Mouse (Mus musculus) intestine, embryonic 14.5 days (tissue): ENCODE data around the gene Cpt1b. TPM values are rescaled to one million over a fixed set of nuclear protein-coding genes. Genes with fewer than 3 reads are reported as not detected.

Experiments used
- ATAC-seq: fragments of 200-750 bp; cut with Nextera tagmentation; replicated peaks from 2 replicates; pipeline ENCODE4 v1.8.0; 2017; ENCODE audit warnings: low read depth, moderate number of reproducible peaks, moderate TSS enrichment, moderate library complexity; ENCODE audit not compliant: low FRiP score, low TSS enrichment
- DNase-seq: peaks from one replicate; pipeline ENCODE4 v3.0.0-alpha.2; 2018; ENCODE audit warnings: low spot score
- H3K27ac ChIP-seq: fragments of 300-500 bp; sonication (generic); 2 replicates; pipeline ENCODE4 v1.5.1; 2014; ENCODE audit warnings: low read depth, mild to moderate bottlenecking, control low read depth
- H3K27me3 ChIP-seq: fragments of 300-500 bp; sonication (generic); replicated peaks from 2 replicates; pipeline ENCODE4 v1.6.1; 2014; ENCODE audit warnings: low read length, control low read depth; ENCODE audit not compliant: control insufficient read depth, insufficient read depth
- H3K36me3 ChIP-seq: fragments of 300-500 bp; sonication (generic); 2 replicates; pipeline ENCODE4 v1.6.1; 2014; ENCODE audit warnings: low read length, control low read depth; ENCODE audit not compliant: control insufficient read depth, insufficient read depth
- H3K4me1 ChIP-seq: fragments of 300-500 bp; sonication (generic); replicated peaks from 2 replicates; pipeline ENCODE4 v1.6.1; 2014; ENCODE audit warnings: low read length, control low read depth, mixed read lengths; ENCODE audit not compliant: control insufficient read depth, insufficient read depth
- H3K4me2 ChIP-seq: fragments of 300-500 bp; sonication (generic); 2 replicates; pipeline ENCODE4 v1.6.1; 2014; ENCODE audit warnings: low read length
- H3K4me3 ChIP-seq: fragments of 300-500 bp; sonication (generic); 2 replicates; pipeline ENCODE4 v1.5.1; 2014; ENCODE audit warnings: low read depth, low read length, control low read depth, mixed read lengths
- H3K9ac ChIP-seq: fragments of 300-500 bp; sonication (generic); 2 replicates; pipeline ENCODE4 v1.6.1; 2014; ENCODE audit warnings: mild to moderate bottlenecking, low read length
- H3K9me3 ChIP-seq: fragments of 300-500 bp; sonication (generic); 2 replicates; pipeline ENCODE4 v1.6.1; 2016; ENCODE audit warnings: low read length, control low read depth; ENCODE audit not compliant: control insufficient read depth
- WGBS: fragments of 180-500 bp; shearing (Covaris S2); extraction: QIAGEN DNeasy Blood & Tissue Kit; methylation state at CpG from one replicate; pipeline ENCODE4 v1.1.7; 2014; 5-methylcytosine and 5-hydroxymethylcytosine counted together
- polyA plus RNA-seq: library from polyadenylated mRNA; unstranded; fragments of >200 nt; fragmentation: Nextera tagmentation; extraction: Ambion mirVana; gene quantifications from 2 replicates; pipeline ENCODE4 v1.2.1, GENCODE M21; 2014

Gene Cpt1b
- polyA plus RNA-seq, 1 experiment from 2014 or later: 0.76 TPM

DNA sequence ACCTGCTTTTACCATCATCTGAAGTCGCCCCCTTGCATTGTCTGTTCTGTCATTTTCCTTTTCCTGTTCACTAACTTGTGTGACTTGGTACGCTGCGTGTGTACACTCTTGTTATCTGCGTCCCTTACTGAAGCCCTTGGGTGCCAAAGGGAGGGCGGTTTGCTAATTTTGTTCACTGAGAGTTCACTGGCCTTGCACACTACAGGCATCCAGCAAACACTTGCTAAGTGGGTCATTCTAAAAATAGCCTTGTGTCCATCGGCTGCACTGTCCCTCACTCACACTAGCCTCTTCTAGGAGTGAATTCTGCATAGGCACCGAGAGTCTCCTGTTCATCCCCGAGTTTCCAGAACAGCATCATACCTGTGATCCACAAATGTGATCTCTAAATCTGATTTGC is 10.4 kb downstream of the Cpt1b start:
- no peak for DNase-seq
- H3K9me3 ChIP-seq: no peaks in the 10 kb centered on the region
- H3K4me3 ChIP-seq: no peak overlapping the region
- H3K36me3 ChIP-seq: peaks cover 14% of the 10 kb centered on the region; the same call in 1 of the 2 replicates
- no peaks in the 10 kb centered on the region for H3K4me1 ChIP-seq
- no peak overlapping the region for H3K4me2 ChIP-seq
- no peak for ATAC-seq
- H3K27ac ChIP-seq: no peak overlapping the region
- WGBS: 87% methylated on average over 8 of the region's 8 CpGs
- no peaks in the 10 kb centered on the region for H3K27me3 ChIP-seq
- no peak overlapping the region for H3K9ac ChIP-seq

DNA sequence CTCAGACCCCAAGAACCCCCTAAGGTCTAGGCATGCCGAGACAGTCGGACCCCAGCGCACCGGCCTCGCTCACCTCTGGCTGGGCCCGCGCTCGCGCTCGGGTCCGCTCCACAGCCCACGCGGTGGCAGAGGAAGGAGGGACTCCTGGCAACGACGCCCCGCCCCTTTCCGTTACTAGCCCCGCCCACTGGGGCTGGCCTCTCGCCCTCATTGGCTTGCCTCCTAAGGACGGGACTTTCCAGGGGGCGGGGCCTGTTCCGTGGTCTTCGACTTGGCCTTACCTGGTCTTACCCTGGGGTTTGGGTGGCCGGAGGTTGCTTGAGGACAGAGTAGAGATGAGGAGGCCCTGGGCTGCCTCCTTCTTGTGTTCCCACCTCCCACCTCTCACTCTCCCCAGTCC is 15.5 kb downstream of the Cpt1b start, which contains the start of gene Syce3:
Gene Syce3 (minus strand): TSS at position 386 of the 400 bp plus-strand sequence.
- Histone ChIP-seq H3K4me3 (no peak within 1 kb of the TSS), H3K9ac (no peak within 1 kb of the TSS), H3K36me3 (no peaks in the 10 kb centered on the region), H3K4me2 (no peak within 1 kb of the TSS), H3K27ac (no peak within 1 kb of the TSS), H3K4me1 (no peaks in the 10 kb centered on the region), H3K9me3 (peaks cover 4% of the 10 kb centered on the region; the same call in 1 of the 2 replicates), H3K27me3 (no peaks in the 10 kb centered on the region)
- ATAC-seq (0 out of 2 replicates have a peak, but pooled peaks have one; percentile 32), DNase-seq (no peak)
- WGBS: 78% methylated on average over 20 of the region's 24 CpGs

DNA sequence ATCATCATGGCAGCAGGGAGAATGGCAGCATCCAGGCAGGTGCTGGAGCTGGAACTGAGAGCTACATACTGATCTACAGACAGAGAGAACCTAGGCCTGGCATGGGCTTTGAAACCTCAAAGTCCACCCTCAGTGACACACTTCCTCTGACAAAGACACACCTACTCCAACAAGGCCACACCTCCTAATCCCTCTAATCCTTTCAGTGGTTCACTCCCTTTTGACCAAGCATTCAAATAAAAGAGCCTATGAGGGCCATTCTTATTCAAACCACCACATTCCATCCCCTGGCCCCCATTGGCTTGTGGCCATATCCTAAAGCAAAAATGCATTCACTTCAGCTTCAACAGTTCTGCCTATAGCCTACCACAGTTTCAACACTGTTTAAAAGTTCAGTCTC is 19.0 kb downstream of the Cpt1b start:
- H3K27me3 ChIP-seq: no peaks in the 10 kb centered on the region
- H3K9ac ChIP-seq: no peak overlapping the region
- no peak overlapping the region for H3K27ac ChIP-seq
- no peaks in the 10 kb centered on the region for H3K36me3 ChIP-seq
- H3K4me3 ChIP-seq: no peak overlapping the region
- H3K9me3 ChIP-seq: peaks cover 4% of the 10 kb centered on the region; the same call in 1 of the 2 replicates
- no peak for DNase-seq
- H3K4me2 ChIP-seq: no peak overlapping the region
- ATAC-seq: no peak
- H3K4me1 ChIP-seq: no peaks in the 10 kb centered on the region

DNA sequence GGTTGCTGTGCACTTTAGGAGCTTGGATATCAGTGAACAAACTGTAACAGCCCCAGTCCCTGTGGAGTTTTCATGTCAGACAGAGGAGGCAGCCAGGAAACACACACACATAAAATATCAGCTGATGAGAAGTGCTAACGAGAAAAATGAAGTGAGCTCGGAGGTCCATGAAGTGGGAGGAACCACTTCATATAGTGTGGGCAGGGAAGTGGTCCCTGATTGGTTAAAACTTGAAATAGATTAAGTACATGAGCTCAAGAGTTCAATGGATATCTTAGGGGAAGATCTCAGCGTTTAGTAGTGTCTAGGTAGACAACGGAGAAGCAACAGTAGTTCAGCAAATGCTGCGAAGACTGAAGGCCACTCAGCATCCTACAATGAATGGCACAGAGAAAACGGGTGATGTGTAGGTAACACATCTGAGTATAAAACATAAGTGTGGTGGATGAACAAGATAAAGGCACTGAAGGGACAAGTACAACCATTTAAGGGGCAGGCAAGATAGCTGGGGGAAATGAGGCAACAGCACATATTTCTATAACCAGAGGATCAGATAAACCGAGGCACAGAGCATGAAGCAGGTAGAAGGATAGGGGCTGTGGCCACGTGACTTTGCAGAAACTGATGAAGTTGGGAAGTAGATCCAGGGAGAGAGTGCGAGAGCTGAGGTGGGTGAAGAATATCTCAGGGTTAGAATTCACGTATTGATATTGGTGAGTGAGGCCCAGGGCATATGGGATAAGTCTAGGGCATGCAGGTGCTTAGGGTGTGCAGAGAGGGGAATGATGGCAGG is 20.6 kb downstream of the Cpt1b start:
- Histone ChIP-seq H3K4me2 (no peak overlapping the region), H3K4me1 (no peaks in the 10 kb centered on the region), H3K36me3 (no peaks in the 10 kb centered on the region), H3K9me3 (peaks cover 4% of the 10 kb centered on the region; the same call in 1 of the 2 replicates), H3K9ac (no peak overlapping the region), H3K27ac (no peak overlapping the region), H3K4me3 (no peak overlapping the region), H3K27me3 (no peaks in the 10 kb centered on the region)
- ATAC-seq (no peak), DNase-seq (no peak)
- WGBS: 82% methylated on average over 10 of the region's 10 CpGs

DNA sequence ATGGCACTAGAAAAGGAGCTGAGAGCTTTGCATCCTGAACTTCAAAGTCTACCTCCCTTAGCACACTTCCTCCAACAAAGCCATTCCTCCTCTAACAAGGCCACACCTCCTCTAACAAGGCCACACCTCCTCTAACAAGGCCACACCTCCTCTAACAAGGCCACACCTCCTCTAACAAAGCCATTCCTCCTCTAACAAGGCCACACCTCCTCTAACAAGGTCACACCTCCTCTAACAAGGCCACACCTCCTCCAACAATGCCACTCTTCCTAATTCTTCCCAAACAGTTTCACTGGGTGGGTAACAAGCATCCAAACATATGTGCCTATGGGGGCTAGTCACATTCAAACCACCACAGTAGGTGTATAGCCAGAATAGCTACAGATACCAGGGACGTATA is 23.2 kb downstream of the Cpt1b start:
- Histone ChIP-seq H3K27me3 (no peaks in the 10 kb centered on the region), H3K27ac (no peak overlapping the region), H3K4me3 (no peak overlapping the region), H3K4me1 (no peaks in the 10 kb centered on the region), H3K9me3 (peaks cover 4% of the 10 kb centered on the region; the same call in 1 of the 2 replicates), H3K9ac (no peak overlapping the region), H3K4me2 (no peak overlapping the region), H3K36me3 (no peaks in the 10 kb centered on the region)
- DNase-seq (no peak), ATAC-seq (no peak)
- 88% methylated on average over 1 of the region's 1 CpGs for WGBS

DNA sequence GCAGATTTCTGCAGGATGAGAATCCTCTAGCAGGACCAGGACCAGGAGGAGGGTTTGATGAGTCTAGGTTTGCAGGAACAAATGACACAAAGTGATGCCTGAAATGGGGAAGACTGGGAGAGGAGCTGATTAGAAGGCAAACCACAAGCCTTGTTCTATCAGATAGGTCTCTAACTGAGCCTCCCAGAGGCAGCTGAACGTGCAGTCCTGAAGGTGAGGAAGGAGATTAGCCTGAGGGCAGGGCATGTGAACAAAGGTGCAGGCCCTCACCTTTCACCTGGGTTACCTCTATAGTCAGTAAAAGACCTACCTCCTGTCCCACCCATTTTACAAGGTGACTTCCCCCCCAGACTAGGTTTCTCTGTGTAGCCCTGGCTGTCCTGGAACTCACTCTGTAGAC is 25.9 kb downstream of the Cpt1b start:
- H3K27me3 ChIP-seq: no peaks in the 10 kb centered on the region
- no peak for ATAC-seq
- H3K9me3 ChIP-seq: no peaks in the 10 kb centered on the region
- 59% methylated on average over 1 of the region's 1 CpGs for WGBS
- DNase-seq: no peak
- no peak overlapping the region for H3K4me3 ChIP-seq
- no peaks in the 10 kb centered on the region for H3K36me3 ChIP-seq
- H3K27ac ChIP-seq: no peak overlapping the region
- no peaks in the 10 kb centered on the region for H3K4me1 ChIP-seq
- no peak overlapping the region for H3K9ac ChIP-seq
- no peak overlapping the region for H3K4me2 ChIP-seq

DNA sequence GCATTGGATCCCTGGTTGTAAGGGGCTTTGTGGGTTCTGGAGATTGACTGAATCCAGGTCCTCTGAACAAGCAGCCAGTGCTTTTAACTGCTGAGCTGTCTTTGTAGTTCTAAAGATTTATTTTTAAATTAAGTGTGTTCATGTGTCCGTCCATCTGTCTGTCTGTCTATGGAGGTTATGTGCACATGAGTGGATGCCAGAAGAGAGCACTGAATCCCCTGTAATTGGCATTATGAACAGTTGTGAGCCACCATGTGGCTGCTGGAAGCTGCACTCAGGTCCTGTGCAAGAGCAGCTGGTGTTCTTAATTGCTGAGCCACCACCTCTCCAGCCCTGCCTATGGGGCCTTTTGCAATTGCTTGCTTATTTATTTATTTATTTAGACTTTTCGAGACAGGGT is 27.5 kb downstream of the Cpt1b start:
- H3K4me1 ChIP-seq: no peaks in the 10 kb centered on the region
- no peaks in the 10 kb centered on the region for H3K36me3 ChIP-seq
- H3K4me2 ChIP-seq: no peak overlapping the region
- no peak for DNase-seq
- WGBS: 92% methylated on average over 2 of the region's 2 CpGs
- no peaks in the 10 kb centered on the region for H3K27me3 ChIP-seq
- H3K27ac ChIP-seq: no peak overlapping the region
- no peak for ATAC-seq
- H3K9me3 ChIP-seq: no peaks in the 10 kb centered on the region
- no peak overlapping the region for H3K9ac ChIP-seq
- H3K4me3 ChIP-seq: no peak overlapping the region

DNA sequence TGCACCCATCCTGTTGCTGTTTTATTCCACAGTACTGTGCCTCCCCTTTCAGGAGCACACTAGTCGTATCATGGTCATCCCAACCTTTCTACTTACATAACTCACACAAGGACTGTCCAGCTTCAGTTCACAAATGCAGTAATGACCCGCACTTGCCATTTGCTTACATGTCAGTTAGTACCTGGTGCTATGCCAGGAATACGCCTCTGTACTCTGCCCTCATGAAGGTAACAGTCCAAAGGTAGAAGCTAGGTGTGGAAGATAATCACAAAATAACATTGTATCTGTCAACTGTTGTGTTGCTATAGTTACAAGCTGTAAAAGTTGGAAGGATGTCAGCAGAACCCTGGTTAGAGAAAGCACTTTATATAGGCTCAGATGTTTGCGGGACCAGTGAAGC is 28.8 kb downstream of the Cpt1b start:
- 84% methylated on average over 4 of the region's 4 CpGs for WGBS
- H3K36me3 ChIP-seq: no peaks in the 10 kb centered on the region
- H3K27me3 ChIP-seq: no peaks in the 10 kb centered on the region
- H3K4me2 ChIP-seq: no peak overlapping the region
- no peak for DNase-seq
- H3K9me3 ChIP-seq: no peaks in the 10 kb centered on the region
- no peaks in the 10 kb centered on the region for H3K4me1 ChIP-seq
- H3K4me3 ChIP-seq: no peak overlapping the region
- ATAC-seq: 0 out of 2 replicates have a peak, but pooled peaks have one; percentile 40
- H3K9ac ChIP-seq: no peak overlapping the region
- no peak overlapping the region for H3K27ac ChIP-seq

DNA sequence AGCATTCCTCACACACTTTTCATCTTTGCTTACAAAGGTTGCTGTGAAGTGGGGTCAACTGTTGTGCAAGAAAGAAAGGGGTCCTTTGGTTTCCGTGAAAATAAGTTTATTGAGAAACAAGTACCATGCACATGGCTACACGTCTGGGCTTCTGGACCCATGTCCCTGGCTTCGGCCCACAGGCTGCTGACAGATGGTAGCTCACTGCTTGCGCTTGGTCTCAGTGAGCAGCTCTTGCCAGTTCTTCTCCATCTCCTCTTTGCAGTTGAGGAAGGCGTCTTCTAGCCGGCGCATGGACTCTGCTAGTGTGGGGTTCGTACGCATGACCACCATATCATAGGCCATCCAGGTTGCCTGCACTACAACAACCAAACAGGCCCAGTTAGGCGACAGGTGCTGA is 35.6 kb downstream of the Cpt1b start:
- no peak overlapping the region for H3K27ac ChIP-seq
- no peaks in the 10 kb centered on the region for H3K27me3 ChIP-seq
- 93% methylated on average over 10 of the region's 10 CpGs for WGBS
- no peak overlapping the region for H3K4me2 ChIP-seq
- H3K36me3 ChIP-seq: no peaks in the 10 kb centered on the region
- DNase-seq (no peak), ATAC-seq (no peak)
- no peaks in the 10 kb centered on the region for H3K9me3 ChIP-seq
- H3K4me1 ChIP-seq: no peaks in the 10 kb centered on the region
- no peak overlapping the region for H3K9ac ChIP-seq
- H3K4me3 ChIP-seq: no peak overlapping the region
